In the genomic region with DNA sequence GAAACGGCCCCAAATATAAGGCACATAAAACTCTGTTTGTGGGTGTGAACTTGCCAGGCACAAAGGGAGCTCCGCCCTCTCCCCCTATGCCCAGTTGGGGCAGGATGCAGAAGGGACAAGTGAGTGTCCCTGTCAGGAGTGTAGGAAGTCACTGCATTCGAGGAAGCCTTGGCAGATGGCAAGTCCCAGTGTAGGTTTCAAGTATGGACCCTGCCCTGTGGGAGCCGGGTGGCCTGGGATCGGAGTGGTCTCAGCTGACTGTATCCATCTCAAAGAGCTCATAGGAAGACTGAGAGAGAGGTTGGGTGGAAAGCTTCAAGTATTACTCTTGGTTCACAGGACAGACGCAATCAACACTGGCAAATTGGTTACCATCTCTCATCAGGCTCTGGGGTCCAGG, we compare ENCODE assay signal across 16 mouse cellular contexts. TPM values are rescaled to one million over a fixed set of nuclear protein-coding genes. Genes with fewer than 3 reads are reported as not detected.
DNase-seq lines count a peak whose midpoint lies in the region; ATAC-seq and TF ChIP-seq lines count a peak whose summit lies in the region.
"Had no signal": no experiment of that assay in that cellular context is flagged by ENCODE, and none has a peak within 500 bp of the region (broad histone marks: within the 10 kb centered on the region; RNA-seq: fewer than 3 reads in every experiment).

No protein-coding gene starts in this region.

- 0 out of 2 replicates have a peak overlapping the region, but pooled peaks have one; percentile 21 for H3K27ac ChIP-seq in heart, embryonic 13.5 days (replicated peaks)
- no peak overlapping the region for H3K27ac ChIP-seq in heart, adult 2 months
- peak overlapping the region; percentile 79 for H3K27ac ChIP-seq in forebrain, embryonic 15.5 days (replicated peaks)
- peak overlapping the region; percentile 57 for H3K27ac ChIP-seq in limb, embryonic 12.5 days
- peak overlapping the region; percentile 91 for H3K27ac ChIP-seq in neural tube, embryonic 13.5 days (replicated peaks)

- no peaks in the 10 kb centered on the region for H3K79me2 ChIP-seq in heart, adult 2 months (replicated peaks; ENCODE audit: control insufficient read depth, insufficient read depth, low read length)

- TF ChIP-seq CTCF in heart, adult 2 months (IDR thresholded peaks at IDR 0.05): no peak

- intact Hi-C loops in heart, adult 2 months (cut with DNase I): no loop called here
- intact Hi-C loops in gastrocnemius, postnatal 36 days (cut with DNase I): no loop called here

- H3K4me1 ChIP-seq in heart, embryonic 13.5 days: peaks cover 35% of the 10 kb centered on the region
- peaks cover 3% of the 10 kb centered on the region for H3K4me1 ChIP-seq in heart, adult 2 months (ENCODE audit: control insufficient read depth, insufficient read depth, low read length)
- H3K4me1 ChIP-seq in forebrain, embryonic 15.5 days: peaks cover 43% of the 10 kb centered on the region
- peaks cover 49% of the 10 kb centered on the region for H3K4me1 ChIP-seq in limb, embryonic 12.5 days (replicated peaks)
- H3K4me1 ChIP-seq in neural tube, embryonic 13.5 days (replicated peaks): peaks cover 76% of the 10 kb centered on the region

- TF ChIP-seq POLR2A in heart, adult 2 months (IDR thresholded peaks at IDR 0.05; ENCODE audit: insufficient read depth, low read depth, low read length): no peak

- no peak overlapping the region for H3K4me3 ChIP-seq in heart, embryonic 13.5 days
- H3K4me3 ChIP-seq in heart, adult 2 months: no peak overlapping the region
- H3K4me3 ChIP-seq in forebrain, embryonic 15.5 days: no peak overlapping the region
- no peak overlapping the region for H3K4me3 ChIP-seq in limb, embryonic 12.5 days (replicated peaks)
- no peak overlapping the region for H3K4me3 ChIP-seq in neural tube, embryonic 13.5 days
- H3K4me3 ChIP-seq: embryonic facial prominence, embryonic 15.5 days had no signal

- 0 out of 2 replicates have a peak, but pooled peaks cover 3% of the 10 kb centered on the region for H3K27me3 ChIP-seq in heart, embryonic 13.5 days (replicated peaks)
- H3K27me3 ChIP-seq in heart, adult 2 months (ENCODE audit: control insufficient read depth, insufficient read depth, low read length): no peaks in the 10 kb centered on the region
- no peaks in the 10 kb centered on the region for H3K27me3 ChIP-seq in forebrain, embryonic 15.5 days
- H3K27me3 ChIP-seq in limb, embryonic 12.5 days: peaks cover 10% of the 10 kb centered on the region
- H3K27me3 ChIP-seq in neural tube, embryonic 13.5 days: no peaks in the 10 kb centered on the region

- 76% methylated on average over 6 of the region's 6 CpGs for WGBS in heart, embryonic 13.5 days
- WGBS in heart, adult 2 months: 74% methylated on average over 6 of the region's 6 CpGs
- 47% methylated on average over 6 of the region's 6 CpGs for WGBS in forebrain, embryonic 15.5 days
- WGBS in limb, embryonic 12.5 days: 51% methylated on average over 6 of the region's 6 CpGs
- 27% methylated on average over 6 of the region's 6 CpGs for WGBS in neural tube, embryonic 13.5 days

- no peaks in the 10 kb centered on the region for H3K36me3 ChIP-seq in heart, embryonic 13.5 days
- H3K36me3 ChIP-seq in heart, adult 2 months (ENCODE audit: control insufficient read depth, insufficient read depth, low read length): no peaks in the 10 kb centered on the region
- H3K36me3 ChIP-seq in forebrain, embryonic 15.5 days: no peaks in the 10 kb centered on the region
- H3K36me3 ChIP-seq in limb, embryonic 12.5 days: no peaks in the 10 kb centered on the region
- H3K36me3 ChIP-seq in neural tube, embryonic 13.5 days: no peaks in the 10 kb centered on the region
- H3K36me3 ChIP-seq: embryonic facial prominence, embryonic 15.5 days had no signal

- no peak for DNase-seq in heart, adult 2 months
- no peak for DNase-seq in right cerebral cortex, postnatal 25 days
- no peak for DNase-seq in gastrocnemius, postnatal 36 days
- DNase-seq in layer of hippocampus, postnatal 10 days (ENCODE audit: low spot score in 2 of 2): no peak
- DNase-seq: kidney, postnatal 14 days; lung, adult 18-20 months; thymus, postnatal 14 days had no signal

- no peak overlapping the region for H3K4me2 ChIP-seq in heart, embryonic 13.5 days
- no peak overlapping the region for H3K4me2 ChIP-seq in forebrain, embryonic 15.5 days (replicated peaks)
- H3K4me2 ChIP-seq in limb, embryonic 12.5 days: peak overlapping the region; percentile 34; the same call in 1 of the 2 replicates
- H3K4me2 ChIP-seq in neural tube, embryonic 13.5 days: no peak overlapping the region
- H3K4me2 ChIP-seq: embryonic facial prominence, embryonic 15.5 days had no signal

- H3K9ac ChIP-seq in heart, embryonic 13.5 days: no peak overlapping the region
- no peak overlapping the region for H3K9ac ChIP-seq in heart, adult 2 months (ENCODE audit: low read depth, low read length)
- H3K9ac ChIP-seq in forebrain, embryonic 15.5 days (replicated peaks): no peak overlapping the region
- no peak overlapping the region for H3K9ac ChIP-seq in limb, embryonic 12.5 days (replicated peaks)
- H3K9ac ChIP-seq in neural tube, embryonic 13.5 days: no peak overlapping the region
- H3K9ac ChIP-seq: embryonic facial prominence, embryonic 15.5 days had no signal

- no peak for ATAC-seq in heart, embryonic 13.5 days (ENCODE audit: extremely low read depth, insufficient number of reproducible peaks, low FRiP score, low TSS enrichment)
- no peak for ATAC-seq in forebrain, embryonic 15.5 days (replicated peaks)
- no peak for ATAC-seq in limb, embryonic 12.5 days (ENCODE audit: insufficient number of reproducible peaks, insufficient read depth, low FRiP score, low TSS enrichment, low read depth)
- no peak for ATAC-seq in neural tube, embryonic 13.5 days (ENCODE audit: low read depth)

- no peak for TF ChIP-seq EP300 in heart, adult 2 months (IDR thresholded peaks at IDR 0.05; ENCODE audit: insufficient read depth, low read depth, low read length)

- H3K9me3 ChIP-seq in heart, embryonic 13.5 days: no peaks in the 10 kb centered on the region
- H3K9me3 ChIP-seq in forebrain, embryonic 15.5 days: no peaks in the 10 kb centered on the region
- H3K9me3 ChIP-seq in limb, embryonic 12.5 days: no peaks in the 10 kb centered on the region
- H3K9me3 ChIP-seq in neural tube, embryonic 13.5 days: no peaks in the 10 kb centered on the region
- H3K9me3 ChIP-seq: embryonic facial prominence, embryonic 15.5 days had no signal

RNA-seq across cellular contexts. Expression of a gene that starts 17.9 kb away (rescaled TPM):
- polyA plus RNA-seq in heart, embryonic 13.5 days (2015; fragmentation: Nextera tagmentation; extraction: Ambion mirVana): 0.11 TPM in 1 of 2 replicates, not detected in the other
- total RNA-seq in heart, adult 2 months (2021): not detected
- not detected in 2 replicates for polyA plus RNA-seq in heart, adult 2 months (2012; rRNA removed)
- 0.23 TPM in 1 of 2 replicates, not detected in the other for polyA plus RNA-seq in forebrain, embryonic 15.5 days (2015; fragmentation: Nextera tagmentation; extraction: Ambion mirVana)
- 0.29 and 0.40 TPM in 2 replicates for polyA plus RNA-seq in limb, embryonic 12.5 days (2016; fragmentation: Nextera tagmentation; extraction: Ambion mirVana)
- 3.1 and 4.1 TPM in 2 replicates for polyA plus RNA-seq in neural tube, embryonic 13.5 days (2015; fragmentation: Nextera tagmentation; extraction: Ambion mirVana)
- total RNA-seq in gastrocnemius, postnatal 36 days (2021): not detected
- total RNA-seq in layer of hippocampus, postnatal 10 days (2021): not detected
- total RNA-seq: ES-E14; gastrocnemius, adult 8-10 months; megakaryocyte, adult 5-6 weeks had no signal
- polyA plus RNA-seq: embryonic facial prominence, embryonic 15.5 days; spleen, adult 2 months had no signal
